Mouse (Mus musculus): ENCODE data around the gene Casp8. TPM values are rescaled to one million over a fixed set of nuclear protein-coding genes. Genes with fewer than 3 reads are reported as not detected.
A peak's percentile ranks its signal among the peaks of the same experiment; 100 is the strongest.

Gene Casp8
- total and polyA plus RNA-seq, 3 experiments, result 15.2 to 17.5 TPM; not detected in 1

- H3K9ac ChIP-seq (ENCODE audit: control insufficient read depth, low read depth, low read length, poor library complexity, severe bottlenecking), result no peak overlapping the region
- no peaks in the 10 kb centered on the region for H3K9me3 ChIP-seq (replicated peaks; ENCODE audit: insufficient read depth, low read length)
- H3K27ac ChIP-seq (ENCODE audit: control insufficient read depth, low read depth, low read length), result no peak overlapping the region
- no peaks in the 10 kb centered on the region for H3K4me1 ChIP-seq (ENCODE audit: control insufficient read depth in 1 of 2, insufficient read depth in 2 of 2, low read length in 2 of 2)
- no peak for DNase-seq (ENCODE audit: low read depth, low spot score)
- H3K4me3 ChIP-seq (ENCODE audit: control insufficient read depth in 1 of 2, insufficient read depth in 1 of 2, low read depth in 2 of 2, low read length in 2 of 2), result no peak overlapping the region
- no peaks in the 10 kb centered on the region for H3K27me3 ChIP-seq (ENCODE audit: control insufficient read depth in 1 of 2, insufficient read depth in 2 of 2, low read length in 2 of 2)
- H3K36me3 ChIP-seq (ENCODE audit: control insufficient read depth in 1 of 2, insufficient read depth in 2 of 2, low read length in 2 of 2), result no peaks in the 10 kb centered on the region
- no peak for TF ChIP-seq HCFC1 (IDR thresholded peaks at IDR 0.05; ENCODE audit: low read depth, low read length)
- no peak for TF ChIP-seq ZKSCAN1 (IDR thresholded peaks at IDR 0.05; ENCODE audit: low read depth, low read length)
- TF ChIP-seq ZMIZ1 (IDR thresholded peaks at IDR 0.05; ENCODE audit: low read depth, low read length), result no peak
- TF ChIP-seq JUND (IDR thresholded peaks at IDR 0.05; ENCODE audit: low read depth, low read length), result no peak
- no peaks in the 10 kb centered on the region for H3K79me2 ChIP-seq (ENCODE audit: control insufficient read depth, insufficient read depth, low read length, poor library complexity)
Measured at GRCm38 (mm10) chr1:58777583-58777982, 17.6 kb upstream of the Casp8 start.

- Histone ChIP-seq H3K79me2 (ENCODE audit: control insufficient read depth, insufficient read depth, low read length, poor library complexity) (no peaks in the 10 kb centered on the region), H3K27ac (ENCODE audit: control insufficient read depth, low read depth, low read length) (no peak overlapping the region), H3K27me3 (ENCODE audit: control insufficient read depth in 1 of 2, insufficient read depth in 2 of 2, low read length in 2 of 2) (no peaks in the 10 kb centered on the region), H3K4me3 (ENCODE audit: control insufficient read depth in 1 of 2, insufficient read depth in 1 of 2, low read depth in 2 of 2, low read length in 2 of 2) (no peak overlapping the region), H3K36me3 (ENCODE audit: control insufficient read depth in 1 of 2, insufficient read depth in 2 of 2, low read length in 2 of 2) (no peaks in the 10 kb centered on the region), H3K4me1 (ENCODE audit: control insufficient read depth in 1 of 2, insufficient read depth in 2 of 2, low read length in 2 of 2) (no peaks in the 10 kb centered on the region), H3K9ac (ENCODE audit: control insufficient read depth, low read depth, low read length, poor library complexity, severe bottlenecking) (no peak overlapping the region), H3K9me3 (replicated peaks; ENCODE audit: insufficient read depth, low read length) (no peaks in the 10 kb centered on the region)
- no peak for DNase-seq (ENCODE audit: low read depth, low spot score)
- TF ChIP-seq MEF2A (IDR thresholded peaks at IDR 0.05; ENCODE audit: extremely low read depth, insufficient replicate concordance, low read depth, low read length, poor library complexity, severe bottlenecking), result no peak
- no peak for TF ChIP-seq ZMIZ1 (IDR thresholded peaks at IDR 0.05; ENCODE audit: low read depth, low read length)
- TF ChIP-seq MYC (IDR thresholded peaks at IDR 0.05; ENCODE audit: low read depth, low read length), result no peak
- TF ChIP-seq CTCF (IDR thresholded peaks at IDR 0.05 in 2 of 3, conservative IDR thresholded peaks at IDR 0.05 in 1 of 3; ENCODE audit: control insufficient read depth in 1 of 3, insufficient read depth in 1 of 3, low read depth in 2 of 3, low read length in 3 of 3, poor library complexity in 1 of 3, severe bottlenecking in 1 of 3), result peak in 1 of 3 experiments; percentile 35; a peak in 2 of 6 replicates
- no peak for TF ChIP-seq SIN3A (IDR thresholded peaks at IDR 0.05; ENCODE audit: low read length)
- no peak for TF ChIP-seq USF2 (IDR thresholded peaks at IDR 0.05; ENCODE audit: borderline replicate concordance in 1 of 2, insufficient read depth in 1 of 2, low read depth in 1 of 2, low read length in 2 of 2)
- TF ChIP-seq ZC3H11A (IDR thresholded peaks at IDR 0.05; ENCODE audit: low read depth, low read length), result peak; percentile 45; the same call in 1 of the 2 replicates
- no peak for TF ChIP-seq NELFE (IDR thresholded peaks at IDR 0.05; ENCODE audit: low read depth, low read length)
- no peak for TF ChIP-seq POLR2AphosphoS5 (IDR thresholded peaks at IDR 0.05; ENCODE audit: borderline replicate concordance, low read depth, low read length)
- no peak for TF ChIP-seq JUND (IDR thresholded peaks at IDR 0.05; ENCODE audit: low read depth, low read length)
- TF ChIP-seq GABPA (IDR thresholded peaks at IDR 0.05; ENCODE audit: low read depth, low read length), result no peak
- TF ChIP-seq E2F4 (IDR thresholded peaks at IDR 0.05; ENCODE audit: borderline replicate concordance, low read depth, low read length), result no peak
- no peak for TF ChIP-seq MAX (IDR thresholded peaks at IDR 0.05; ENCODE audit: low read length)
- TF ChIP-seq CHD1 (IDR thresholded peaks at IDR 0.05; ENCODE audit: low read depth, low read length), result no peak
- TF ChIP-seq ZNF384 (IDR thresholded peaks at IDR 0.05; ENCODE audit: low read depth, low read length), result no peak
- TF ChIP-seq HCFC1 (IDR thresholded peaks at IDR 0.05; ENCODE audit: low read depth, low read length), result no peak
- no peak for TF ChIP-seq KAT2A (conservative IDR thresholded peaks at IDR 0.05; ENCODE audit: low read depth, low read length)
- TF ChIP-seq MAZ (IDR thresholded peaks at IDR 0.05; ENCODE audit: low read depth, low read length), result no peak
- TF ChIP-seq NRF1 (IDR thresholded peaks at IDR 0.05; ENCODE audit: insufficient read depth, low read depth, low read length, poor library complexity, severe bottlenecking), result no peak
- TF ChIP-seq SMC3 (IDR thresholded peaks at IDR 0.05; ENCODE audit: low read depth, low read length), result peak; percentile 58
- TF ChIP-seq RCOR1 (IDR thresholded peaks at IDR 0.05; ENCODE audit: low read depth, low read length), result no peak
- peak; percentile 32 for TF ChIP-seq RAD21 (IDR thresholded peaks at IDR 0.05; ENCODE audit: low read depth, low read length)
- TF ChIP-seq USF1 (IDR thresholded peaks at IDR 0.05; ENCODE audit: low read depth, low read length), result no peak
Measured at GRCm38 (mm10) chr1:58778226-58778625, 16.9 kb upstream of the Casp8 start.

Data from MEL (cell line).